Mouse (Mus musculus): ENCODE data around the gene Tulp1.

- TF ChIP-seq MYOG (IDR thresholded peaks at IDR 0.05; ENCODE audit: control insufficient read depth, extremely low read depth, insufficient read length), result no peak
- TF ChIP-seq MYOD1 (IDR thresholded peaks at IDR 0.05; ENCODE audit: control insufficient read depth, insufficient read length, low read depth), result no peak
- no peak for TF ChIP-seq USF1 (IDR thresholded peaks at IDR 0.05; ENCODE audit: low read depth)
- no peak for TF ChIP-seq CTCF (IDR thresholded peaks at IDR 0.05; ENCODE audit: control insufficient read depth, insufficient read depth, insufficient read length)
- no peak for TF ChIP-seq MAX (IDR thresholded peaks at IDR 0.05)
- TF ChIP-seq FOSL1 (IDR thresholded peaks at IDR 0.05; ENCODE audit: insufficient read depth, low read length, poor library complexity, severe bottlenecking), result no peak
- no peak for TF ChIP-seq CEBPB (IDR thresholded peaks at IDR 0.05; ENCODE audit: low read depth)
These were observed 9.5 kb upstream of the Tulp1 start for GRCm38 (mm10) chr17:28374494-28374893.
